Mouse (Mus musculus) heart, embryonic 12.5 days (tissue): ENCODE results near the gene Srprb. TPM values are rescaled to one million over a fixed set of nuclear protein-coding genes. Genes with fewer than 3 reads are reported as not detected.

Experiments used
- ATAC-seq: fragments of 200-750 bp; cut with Nextera tagmentation; 2 replicates; pipeline ENCODE4 v1.8.0; 2017; ENCODE audit warnings: moderate TSS enrichment, moderate library complexity; ENCODE audit not compliant: insufficient number of reproducible peaks, low FRiP score
- H3K27ac ChIP-seq: fragments of 300-500 bp; sonication (generic); 2 replicates; pipeline ENCODE4 v1.5.1; 2016; ENCODE audit warnings: mild to moderate bottlenecking, moderate library complexity; ENCODE audit not compliant: poor library complexity, severe bottlenecking
- H3K27me3 ChIP-seq: fragments of 300-500 bp; sonication (generic); replicated peaks from 2 replicates; pipeline ENCODE4 v1.6.1; 2016; ENCODE audit warnings: mild to moderate bottlenecking, moderate library complexity
- H3K36me3 ChIP-seq: fragments of 300-500 bp; sonication (generic); 2 replicates; pipeline ENCODE4 v1.6.1; 2016; ENCODE audit warnings: mild to moderate bottlenecking, moderate library complexity
- H3K4me1 ChIP-seq: fragments of 300-500 bp; sonication (generic); replicated peaks from 2 replicates; pipeline ENCODE4 v1.6.1; 2016; ENCODE audit warnings: mild to moderate bottlenecking
- H3K4me2 ChIP-seq: fragments of 300-500 bp; sonication (generic); 2 replicates; pipeline ENCODE4 v1.6.1; 2016; ENCODE audit warnings: mild to moderate bottlenecking, moderate library complexity
- H3K4me3 ChIP-seq: fragments of 300-500 bp; sonication (generic); 2 replicates; pipeline ENCODE4 v1.5.1; 2016; ENCODE audit warnings: mild to moderate bottlenecking
- H3K9ac ChIP-seq: fragments of 300-500 bp; sonication (generic); 2 replicates; pipeline ENCODE4 v1.6.1; 2016; ENCODE audit warnings: mild to moderate bottlenecking, moderate library complexity
- H3K9me3 ChIP-seq: fragments of 300-500 bp; sonication (generic); replicated peaks from 2 replicates; pipeline ENCODE4 v1.6.1; 2016; ENCODE audit warnings: mild to moderate bottlenecking, moderate library complexity
- WGBS: fragments of 180-500 bp; shearing (Covaris S2); methylation state at CpG from one replicate; pipeline ENCODE4 v1.1.7; 2016; 5-methylcytosine and 5-hydroxymethylcytosine counted together
- polyA plus RNA-seq: library from polyadenylated mRNA; unstranded; fragments of >200 nt; fragmentation: Nextera tagmentation; extraction: Ambion mirVana; gene quantifications from 2 replicates; pipeline ENCODE4 v1.2.1, GENCODE M21; 2016

The Srprb gene
- polyA plus RNA-seq, 1 experiment from 2014 or later, result 44.1 TPM

DNA sequence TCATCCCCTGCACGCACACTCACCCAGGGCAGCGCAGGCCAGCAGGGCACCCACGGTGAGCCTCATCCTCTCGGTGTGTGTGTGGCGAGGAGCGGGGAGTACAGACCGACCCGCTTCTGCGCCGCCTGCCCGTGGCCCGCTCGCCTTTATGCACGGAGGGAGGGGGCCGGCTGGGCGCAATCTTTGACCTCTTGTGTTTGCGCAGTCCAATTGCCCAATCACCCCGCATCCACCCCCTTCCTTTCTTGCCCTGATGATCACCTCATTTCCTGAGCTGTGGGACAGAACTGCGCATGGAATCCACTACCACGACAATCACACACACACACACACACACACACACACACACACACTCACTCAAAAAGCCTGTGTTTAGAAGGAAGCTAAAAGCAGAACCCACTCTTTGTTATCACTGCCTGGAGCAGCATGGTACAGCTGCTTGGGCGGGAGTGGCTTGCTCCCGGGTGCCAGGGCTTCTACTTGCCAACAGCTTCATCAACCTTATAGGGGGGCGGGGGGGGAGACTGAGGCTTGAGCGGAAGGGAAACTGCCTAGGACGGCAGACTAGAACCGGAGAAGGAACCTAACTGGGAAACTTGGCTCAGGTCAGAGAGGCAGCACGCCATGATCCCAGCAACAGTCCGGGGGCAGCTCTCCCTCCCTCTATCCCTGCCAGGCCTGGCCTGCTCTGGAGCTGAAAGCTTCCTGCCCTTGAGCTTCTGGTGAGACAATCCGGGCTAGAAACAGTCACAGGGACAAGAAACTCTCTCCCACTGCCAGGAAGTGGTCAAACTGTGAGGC lies 28.4 kb upstream of the Srprb start, which contains the start of the genes Gm20425 and Trf:
TSS of gene Gm20425 (minus strand) at position 157 of the 801 bp plus-strand sequence.
TSS of gene Trf (minus strand) at position 294 of the 801 bp plus-strand sequence.
- peak; percentile 63 for ATAC-seq
- Histone ChIP-seq H3K4me3 (peak within 1 kb of the TSS; percentile 15), H3K4me2 (peak within 1 kb of the TSS; percentile 54), H3K4me1 (peaks cover 12% of the 10 kb centered on the region), H3K9me3 (no peaks in the 10 kb centered on the region), H3K27ac (peak within 1 kb of the TSS; percentile 72; the same call in 1 of the 2 replicates), H3K36me3 (no peaks in the 10 kb centered on the region), H3K9ac (peak within 1 kb of the TSS; percentile 21; the same call in 1 of the 2 replicates), H3K27me3 (no peaks in the 10 kb centered on the region)
- WGBS, result 38% methylated on average over 29 of the region's 29 CpGs

DNA sequence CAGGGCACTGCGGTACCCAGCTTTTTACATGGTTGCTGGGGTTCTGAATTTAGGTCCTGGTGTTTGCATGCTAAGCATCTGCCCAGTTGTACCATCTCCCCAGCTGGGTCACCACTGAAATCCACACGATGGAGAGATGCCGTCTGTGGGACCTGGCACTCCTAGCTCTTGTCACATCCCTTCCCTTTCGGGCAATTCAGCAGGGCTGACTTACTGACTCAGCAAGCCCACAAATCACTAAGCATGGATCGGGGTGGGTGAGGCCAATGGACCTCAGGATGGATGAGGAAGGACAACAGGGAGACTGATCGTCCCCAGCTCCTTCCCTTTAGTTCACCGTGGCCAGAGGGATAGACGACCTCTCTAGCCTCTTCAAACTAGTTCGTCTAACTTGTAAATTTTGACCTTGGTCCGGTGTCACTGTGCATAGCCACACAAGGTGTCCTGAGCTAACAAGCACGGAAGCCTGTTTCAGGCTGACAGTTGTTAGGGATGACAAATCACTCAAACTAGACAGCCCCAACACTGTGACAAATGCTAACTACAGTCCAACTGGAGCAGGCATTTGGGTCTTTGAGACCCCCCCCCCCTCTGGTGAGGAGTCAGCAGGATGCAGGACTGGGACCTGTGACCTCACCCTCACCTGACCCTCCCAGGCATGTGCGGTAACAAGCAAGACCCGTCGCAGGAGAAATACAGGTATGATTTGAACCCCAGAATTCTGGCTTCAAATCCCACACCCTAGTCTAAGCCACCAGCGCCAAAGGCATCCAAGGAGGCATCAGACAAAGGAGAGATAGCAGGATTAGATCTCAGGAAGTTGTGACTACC lies 27.3 kb upstream of the Srprb start:
- WGBS, result 81% methylated on average over 15 of the region's 15 CpGs
- H3K4me3 ChIP-seq, result no peak overlapping the region
- ATAC-seq, result no peak

DNA sequence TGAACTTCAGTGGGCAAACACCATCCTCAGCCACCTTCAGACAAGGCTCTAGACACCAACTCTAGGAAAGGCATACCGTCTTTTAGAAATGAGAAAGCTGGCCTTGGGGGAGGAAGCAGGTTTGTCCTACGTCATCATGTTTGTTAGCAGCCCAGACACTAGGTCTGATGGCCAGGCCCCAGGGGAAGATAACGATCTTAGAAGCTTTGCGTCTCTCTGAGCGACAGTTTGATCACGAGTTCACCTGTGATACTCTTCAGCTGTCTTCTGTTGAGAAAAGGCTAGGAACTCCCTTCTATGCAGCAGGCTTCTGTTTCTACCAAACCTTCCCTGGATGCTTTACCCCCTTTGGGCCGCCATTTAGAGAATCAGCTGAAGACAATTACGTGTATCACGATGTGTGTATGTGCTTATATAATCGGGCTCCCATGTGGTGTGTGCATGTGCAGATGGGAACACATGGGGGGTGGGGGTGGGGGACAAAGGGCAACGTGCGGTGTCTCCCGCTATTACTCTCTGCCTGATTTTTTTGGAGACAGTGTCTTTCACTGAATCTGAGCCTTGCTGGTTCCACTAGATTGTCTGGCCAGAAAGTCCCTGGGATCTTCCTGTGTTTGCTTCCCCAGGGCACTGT lies 26.6 kb upstream of the Srprb start:
- Histone ChIP-seq H3K4me2 (no peak overlapping the region), H3K4me3 (no peak overlapping the region), H3K4me1 (peaks cover 12% of the 10 kb centered on the region), H3K36me3 (no peaks in the 10 kb centered on the region), H3K27ac (no peak overlapping the region), H3K9me3 (no peaks in the 10 kb centered on the region), H3K27me3 (no peaks in the 10 kb centered on the region), H3K9ac (no peak overlapping the region)
- ATAC-seq, result no peak
- WGBS, result 77% methylated on average over 13 of the region's 13 CpGs

More for the DNA sequence above, 27.3 kb upstream of the Srprb start:
- no peaks in the 10 kb centered on the region for H3K27me3 ChIP-seq
- no peak overlapping the region for H3K9ac ChIP-seq
- no peak overlapping the region for H3K27ac ChIP-seq
- peak overlapping the region; percentile 54; the same call in 1 of the 2 replicates for H3K4me2 ChIP-seq
- H3K36me3 ChIP-seq, result no peaks in the 10 kb centered on the region
- H3K9me3 ChIP-seq, result no peaks in the 10 kb centered on the region
- peaks cover 12% of the 10 kb centered on the region for H3K4me1 ChIP-seq

DNA sequence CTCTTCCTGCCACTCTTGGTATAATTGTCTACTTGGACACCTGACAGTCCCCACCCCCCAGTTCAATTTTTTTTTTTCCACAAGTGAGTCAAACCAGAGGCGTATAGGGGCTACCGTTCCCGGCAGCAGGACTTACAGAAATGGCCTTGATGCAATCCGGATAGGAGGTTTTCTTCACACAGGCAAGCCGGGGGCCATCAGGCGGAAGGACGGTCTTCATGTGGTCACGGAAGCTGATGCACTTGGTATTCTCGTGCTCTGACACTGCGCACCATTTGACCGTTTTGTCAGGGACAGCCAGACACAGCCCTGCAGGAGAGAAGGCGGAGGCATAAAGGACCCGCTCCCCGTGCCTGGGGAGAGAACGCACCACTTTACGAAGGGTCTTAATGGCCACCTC lies 25.8 kb upstream of the Srprb start:
- Histone ChIP-seq H3K9ac (no peak overlapping the region), H3K27me3 (no peaks in the 10 kb centered on the region), H3K4me3 (no peak overlapping the region), H3K4me2 (no peak overlapping the region), H3K36me3 (no peaks in the 10 kb centered on the region), H3K27ac (no peak overlapping the region), H3K4me1 (peaks cover 12% of the 10 kb centered on the region), H3K9me3 (no peaks in the 10 kb centered on the region)
- WGBS, result 88% methylated on average over 16 of the region's 16 CpGs
- ATAC-seq, result no peak

DNA sequence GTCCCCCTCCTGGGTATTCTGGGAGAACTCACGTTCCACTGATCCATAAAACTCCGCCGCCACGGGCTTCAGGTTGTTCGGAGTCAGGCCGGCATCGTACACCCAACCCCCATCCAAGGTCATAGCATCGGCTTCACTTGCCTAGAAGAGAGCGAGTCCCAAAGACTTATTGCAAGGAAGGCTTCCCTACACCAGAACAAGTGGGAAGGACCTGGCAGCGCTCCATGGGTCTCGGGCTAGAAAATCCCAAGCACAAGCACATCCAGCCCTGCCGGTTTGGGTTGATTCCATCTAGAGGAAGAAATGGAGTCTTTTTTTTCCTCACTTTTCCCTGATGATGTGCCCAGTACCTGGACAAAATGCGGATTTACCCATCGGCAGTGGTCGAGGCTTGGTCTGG lies 24.9 kb upstream of the Srprb start:
- 86% methylated on average over 15 of the region's 15 CpGs for WGBS
- Histone ChIP-seq H3K36me3 (no peaks in the 10 kb centered on the region), H3K9ac (no peak overlapping the region), H3K27ac (no peak overlapping the region), H3K9me3 (no peaks in the 10 kb centered on the region), H3K4me1 (peaks cover 12% of the 10 kb centered on the region), H3K4me3 (no peak overlapping the region), H3K27me3 (no peaks in the 10 kb centered on the region), H3K4me2 (no peak overlapping the region)
- no peak for ATAC-seq

DNA sequence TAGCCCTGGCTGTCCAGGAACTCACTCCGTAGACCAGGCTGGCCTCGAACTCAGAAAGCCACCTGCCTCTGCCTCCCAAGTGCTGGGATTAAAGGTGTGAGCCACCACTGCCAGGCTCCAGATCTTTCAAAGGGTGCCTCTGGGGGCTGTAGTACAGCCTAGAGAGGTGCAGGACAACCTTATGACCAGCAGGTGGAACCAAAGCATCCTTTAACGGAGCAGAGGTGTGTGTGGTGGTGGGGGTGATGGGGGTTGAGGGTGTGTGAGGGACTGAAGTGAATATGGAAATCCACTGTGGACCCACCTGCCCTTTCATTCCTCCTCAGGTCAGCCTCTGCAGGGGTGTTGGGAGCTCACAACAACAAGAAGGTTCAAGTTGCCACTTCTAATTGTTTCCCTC lies 23.5 kb upstream of the Srprb start:
- no peak overlapping the region for H3K27ac ChIP-seq
- peaks cover 6% of the 10 kb centered on the region for H3K4me1 ChIP-seq
- no peak overlapping the region for H3K4me2 ChIP-seq
- H3K9me3 ChIP-seq, result no peaks in the 10 kb centered on the region
- no peaks in the 10 kb centered on the region for H3K36me3 ChIP-seq
- WGBS, result 59% methylated on average over 3 of the region's 3 CpGs
- peak; percentile 31; the same call in 1 of the 2 replicates for ATAC-seq
- H3K4me3 ChIP-seq, result no peak overlapping the region
- H3K9ac ChIP-seq, result no peak overlapping the region
- H3K27me3 ChIP-seq, result no peaks in the 10 kb centered on the region

DNA sequence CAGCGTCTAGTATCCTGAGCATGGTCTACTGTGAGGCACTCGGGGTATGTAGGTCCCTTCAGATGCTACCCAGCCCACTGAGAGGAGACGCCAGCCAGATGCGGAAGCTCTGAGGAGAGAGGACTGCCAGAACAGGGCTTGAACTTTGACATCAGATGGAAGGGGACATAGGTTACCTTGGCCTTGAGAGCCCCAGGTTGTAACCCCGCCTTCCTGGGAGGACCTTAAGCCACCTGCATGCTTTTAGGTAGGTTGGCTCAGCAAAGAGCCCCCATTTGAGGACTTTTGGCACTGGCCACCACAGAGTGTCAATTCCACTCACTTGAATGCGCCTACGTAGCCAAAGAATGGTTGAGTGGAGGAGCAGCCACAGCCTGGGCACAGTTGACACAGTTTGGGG lies 22.8 kb upstream of the Srprb start:
- WGBS, result 84% methylated on average over 7 of the region's 7 CpGs
- H3K36me3 ChIP-seq, result no peaks in the 10 kb centered on the region
- no peak overlapping the region for H3K9ac ChIP-seq
- H3K27me3 ChIP-seq, result no peaks in the 10 kb centered on the region
- H3K27ac ChIP-seq, result no peak overlapping the region
- H3K4me2 ChIP-seq, result no peak overlapping the region
- H3K9me3 ChIP-seq, result no peaks in the 10 kb centered on the region
- no peaks in the 10 kb centered on the region for H3K4me1 ChIP-seq
- ATAC-seq, result no peak
- no peak overlapping the region for H3K4me3 ChIP-seq

DNA sequence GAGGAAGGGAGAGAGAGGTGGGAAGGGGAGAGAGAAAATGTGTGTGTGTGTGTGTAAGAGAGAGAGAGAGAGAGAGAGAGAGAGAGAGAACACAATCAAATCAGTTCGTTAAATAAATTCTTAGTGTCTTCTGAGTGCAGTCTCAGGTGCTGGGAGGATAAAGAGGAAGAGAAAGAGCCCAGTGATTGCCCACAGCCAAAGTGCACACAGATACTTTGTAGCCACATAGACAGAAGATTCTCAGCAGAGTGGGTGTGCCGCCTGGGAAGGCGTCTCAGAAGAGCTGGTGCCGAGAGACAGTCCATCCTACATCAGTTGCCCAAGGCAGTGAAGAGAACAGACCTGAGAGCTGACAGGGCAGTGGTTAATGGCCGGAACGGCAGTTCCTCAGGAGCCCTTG lies 12.3 kb upstream of the Srprb start:
- Histone ChIP-seq H3K9me3 (no peaks in the 10 kb centered on the region), H3K36me3 (no peaks in the 10 kb centered on the region), H3K9ac (no peak overlapping the region), H3K4me2 (no peak overlapping the region), H3K4me1 (peaks cover 6% of the 10 kb centered on the region), H3K27me3 (0 out of 2 replicates have a peak, but pooled peaks cover under 1% of the 10 kb centered on the region), H3K27ac (no peak overlapping the region), H3K4me3 (no peak overlapping the region)
- no peak for ATAC-seq
- 71% methylated on average over 6 of the region's 6 CpGs for WGBS

DNA sequence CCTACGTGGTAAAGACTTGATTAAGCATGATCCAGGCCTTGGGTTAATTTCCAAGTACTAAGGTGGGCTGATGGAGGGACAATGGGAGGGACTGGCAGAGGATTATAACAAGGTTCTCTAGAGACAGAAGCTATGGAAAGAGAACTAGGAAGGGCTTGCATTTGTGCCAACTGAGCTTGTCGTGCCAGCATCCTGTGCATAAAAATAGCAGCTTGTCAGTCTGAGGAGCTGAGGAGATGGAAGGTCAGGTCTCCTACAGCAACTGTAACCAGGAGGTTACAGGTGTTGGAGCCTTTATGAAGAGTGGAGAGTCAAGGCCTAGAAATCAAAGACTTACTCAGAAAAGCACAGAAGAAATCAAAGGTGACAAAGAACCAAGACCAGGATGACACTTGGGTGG lies 11.7 kb upstream of the Srprb start:
- H3K4me2 ChIP-seq, result no peak overlapping the region
- no peak overlapping the region for H3K4me3 ChIP-seq
- ATAC-seq, result no peak
- no peak overlapping the region for H3K9ac ChIP-seq
- H3K9me3 ChIP-seq, result no peaks in the 10 kb centered on the region
- no peak overlapping the region for H3K27ac ChIP-seq
- no peaks in the 10 kb centered on the region for H3K36me3 ChIP-seq
- WGBS, result 43% methylated on average over 2 of the region's 2 CpGs
- 0 out of 2 replicates have a peak, but pooled peaks cover 3% of the 10 kb centered on the region for H3K27me3 ChIP-seq
- peaks cover 6% of the 10 kb centered on the region for H3K4me1 ChIP-seq

DNA sequence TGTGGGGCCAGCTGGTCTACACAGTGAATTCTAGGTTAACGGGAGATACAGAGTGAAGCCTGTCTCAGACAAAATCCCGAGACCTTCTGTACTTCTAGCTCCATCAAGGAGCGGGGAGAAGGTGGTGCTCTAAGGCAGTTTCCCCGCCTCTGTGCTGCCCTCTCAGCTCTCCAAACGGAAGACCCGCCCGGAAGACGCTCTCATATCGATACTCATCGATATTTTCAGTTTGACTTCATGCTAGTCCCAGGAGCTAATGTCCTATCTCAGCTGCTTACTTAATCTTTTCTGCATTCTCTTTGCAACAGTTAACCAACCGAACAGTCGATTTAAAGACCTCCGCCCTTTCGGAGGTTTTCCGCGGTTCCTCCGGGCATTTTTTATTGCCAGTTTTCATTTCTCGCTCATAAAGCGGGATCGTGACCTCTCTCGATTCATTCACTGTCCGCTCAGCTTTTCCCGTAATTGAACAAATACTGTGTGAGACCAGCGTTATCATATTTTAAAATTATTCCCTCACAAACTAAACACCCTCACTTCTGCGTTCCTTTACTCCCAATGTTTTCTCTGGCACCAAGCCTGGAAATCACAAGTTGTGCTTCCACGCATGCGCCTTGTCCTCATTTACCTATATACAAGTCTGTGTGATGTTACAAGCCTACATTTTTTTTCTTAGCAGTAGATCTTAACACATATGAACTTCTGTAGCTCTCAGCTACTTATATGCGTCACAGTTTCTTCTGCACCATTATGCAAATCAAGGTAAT lies 10.9 kb upstream of the Srprb start:
- Histone ChIP-seq H3K27ac (peak overlapping the region; percentile 9; the same call in 1 of the 2 replicates), H3K36me3 (no peaks in the 10 kb centered on the region), H3K4me2 (peak overlapping the region; percentile 52), H3K4me1 (peaks cover 6% of the 10 kb centered on the region), H3K4me3 (peak overlapping the region; percentile 28), H3K9ac (no peak overlapping the region), H3K9me3 (no peaks in the 10 kb centered on the region), H3K27me3 (0 out of 2 replicates have a peak, but pooled peaks cover 3% of the 10 kb centered on the region)
- 59% methylated on average over 28 of the region's 28 CpGs for WGBS
- ATAC-seq, result no peak
